In genomic region chr11:22154501-22155294, GRCm38 (mm10) we compare ENCODE assay signal across 16 mouse cellular contexts.
A peak's percentile ranks its signal among the peaks of the same experiment; 100 is the strongest.
DNase-seq lines count a peak whose midpoint lies in the region; ATAC-seq and TF ChIP-seq lines count a peak whose summit lies in the region.
"Had no signal": no experiment of that assay in that cellular context is flagged by ENCODE, and none has a peak within 500 bp of the region (broad histone marks: within the 10 kb centered on the region; RNA-seq: fewer than 3 reads in every experiment).

No protein-coding gene starts in this region.

- TF ChIP-seq CTCF in heart, adult 2 months (IDR thresholded peaks at IDR 0.05) = no peak

- H3K4me3 ChIP-seq in heart, adult 2 months = no peak overlapping the region
- H3K4me3 ChIP-seq in lung, embryonic 16.5 days (ENCODE audit: low read length) = no peak overlapping the region
- H3K4me3 ChIP-seq in hindbrain, embryonic 13.5 days = no peak overlapping the region
- H3K4me3 ChIP-seq: embryonic facial prominence, embryonic 12.5 days; forebrain, embryonic 13.5 days; stomach, embryonic 15.5 days had no signal

- peaks cover 28% of the 10 kb centered on the region for H3K36me3 ChIP-seq in heart, adult 2 months (ENCODE audit: control insufficient read depth, insufficient read depth, low read length)
- H3K36me3 ChIP-seq in lung, embryonic 16.5 days (ENCODE audit: control insufficient read depth, insufficient read depth, low read length) = peaks cover 2% of the 10 kb centered on the region; the same call in 1 of the 2 replicates
- peaks cover 7% of the 10 kb centered on the region for H3K36me3 ChIP-seq in hindbrain, embryonic 13.5 days
- H3K36me3 ChIP-seq: stomach, embryonic 15.5 days had no signal

- no peaks in the 10 kb centered on the region for H3K9me3 ChIP-seq in lung, embryonic 16.5 days (ENCODE audit: control insufficient read depth, low read length)
- no peaks in the 10 kb centered on the region for H3K9me3 ChIP-seq in hindbrain, embryonic 13.5 days
- H3K9me3 ChIP-seq: embryonic facial prominence, embryonic 12.5 days; forebrain, embryonic 13.5 days; stomach, embryonic 15.5 days had no signal

- 0 out of 2 replicates have a peak overlapping the region, but pooled peaks have one; percentile 17 for H3K4me2 ChIP-seq in lung, embryonic 16.5 days (ENCODE audit: low read depth, low read length)
- no peak overlapping the region for H3K4me2 ChIP-seq in hindbrain, embryonic 13.5 days
- H3K4me2 ChIP-seq: embryonic facial prominence, embryonic 12.5 days; forebrain, embryonic 13.5 days; stomach, embryonic 15.5 days had no signal

- H3K79me2 ChIP-seq in heart, adult 2 months (replicated peaks; ENCODE audit: control insufficient read depth, insufficient read depth, low read length) = no peaks in the 10 kb centered on the region

- H3K4me1 ChIP-seq in heart, adult 2 months (ENCODE audit: control insufficient read depth, insufficient read depth, low read length) = peaks cover 4% of the 10 kb centered on the region
- H3K4me1 ChIP-seq in lung, embryonic 16.5 days (replicated peaks; ENCODE audit: control insufficient read depth, insufficient read depth, low read length) = peaks cover 16% of the 10 kb centered on the region
- no peaks in the 10 kb centered on the region for H3K4me1 ChIP-seq in hindbrain, embryonic 13.5 days (replicated peaks)
- H3K4me1 ChIP-seq: embryonic facial prominence, embryonic 12.5 days; forebrain, embryonic 13.5 days; stomach, embryonic 15.5 days had no signal

- intact Hi-C loops in heart, adult 2 months (cut with DNase I) = loop anchor here (5.0 kb wide), 1 partner anchor 43 kb away; no protein-coding TSS in a partner anchor
- intact Hi-C loops in gastrocnemius, postnatal 14 days (cut with DNase I; ENCODE audit: low total_unique reads) = no loop called here

- DNase-seq in heart, adult 2 months = peak in 1 of 2 experiments; percentile 26
- no peak for DNase-seq in heart, adult 8-10 months (ENCODE audit: low spot score)
- DNase-seq in NIH3T3 (ENCODE audit: low read depth) = peak; percentile 44
- DNase-seq in gastrocnemius, postnatal 14 days = peak; percentile 19
- DNase-seq in liver = no peak
- DNase-seq: cerebellum, postnatal 10 days; left cerebral cortex, postnatal 4 days; right cerebral cortex, postnatal 25 days; thymus, postnatal 4 days had no signal

- peak overlapping the region; percentile 70 for H3K27ac ChIP-seq in heart, adult 2 months
- H3K27ac ChIP-seq in lung, embryonic 16.5 days (ENCODE audit: low read length) = peak overlapping the region; percentile 65
- H3K27ac ChIP-seq in hindbrain, embryonic 13.5 days = no peak overlapping the region
- H3K27ac ChIP-seq: embryonic facial prominence, embryonic 12.5 days; forebrain, embryonic 13.5 days; macrophage; stomach, embryonic 15.5 days had no signal

- no peak for TF ChIP-seq EP300 in heart, adult 2 months (IDR thresholded peaks at IDR 0.05; ENCODE audit: insufficient read depth, low read depth, low read length)

- WGBS in heart, adult 2 months = 50% methylated on average over 9 of the region's 9 CpGs
- 41% methylated on average over 9 of the region's 9 CpGs for WGBS in lung, embryonic 16.5 days
- WGBS in hindbrain, embryonic 13.5 days = 87% methylated on average over 9 of the region's 9 CpGs

- H3K9ac ChIP-seq in heart, adult 2 months (ENCODE audit: low read depth, low read length) = no peak overlapping the region
- no peak overlapping the region for H3K9ac ChIP-seq in lung, embryonic 16.5 days (ENCODE audit: low read length)
- no peak overlapping the region for H3K9ac ChIP-seq in hindbrain, embryonic 13.5 days
- H3K9ac ChIP-seq: embryonic facial prominence, embryonic 12.5 days; forebrain, embryonic 13.5 days; stomach, embryonic 15.5 days had no signal

- no peaks in the 10 kb centered on the region for H3K27me3 ChIP-seq in heart, adult 2 months (ENCODE audit: control insufficient read depth, insufficient read depth, low read length)
- H3K27me3 ChIP-seq in lung, embryonic 16.5 days (ENCODE audit: control insufficient read depth, insufficient read depth, low read depth, low read length) = no peaks in the 10 kb centered on the region
- H3K27me3 ChIP-seq in hindbrain, embryonic 13.5 days = no peaks in the 10 kb centered on the region
- H3K27me3 ChIP-seq: CH12.LX; embryonic facial prominence, embryonic 12.5 days; forebrain, embryonic 13.5 days; stomach, embryonic 15.5 days had no signal

- no peak for TF ChIP-seq POLR2A in heart, adult 2 months (IDR thresholded peaks at IDR 0.05; ENCODE audit: insufficient read depth, low read depth, low read length)

- peak; percentile 96 for ATAC-seq in lung, embryonic 16.5 days (ENCODE audit: low read depth)
- no peak for ATAC-seq in hindbrain, embryonic 13.5 days (ENCODE audit: low FRiP score)
- ATAC-seq: forebrain, embryonic 13.5 days had no signal

Comparison
In these comparisons a context has a peak if more than half of its experiments do, and no peak if none do; other contexts are left out.
1. DNase-seq: peak in NIH3T3 (single experiment) and gastrocnemius, postnatal 14 days (single experiment); none in heart, adult 8-10 months (single experiment) and liver (single experiment).